In the genomic region with DNA sequence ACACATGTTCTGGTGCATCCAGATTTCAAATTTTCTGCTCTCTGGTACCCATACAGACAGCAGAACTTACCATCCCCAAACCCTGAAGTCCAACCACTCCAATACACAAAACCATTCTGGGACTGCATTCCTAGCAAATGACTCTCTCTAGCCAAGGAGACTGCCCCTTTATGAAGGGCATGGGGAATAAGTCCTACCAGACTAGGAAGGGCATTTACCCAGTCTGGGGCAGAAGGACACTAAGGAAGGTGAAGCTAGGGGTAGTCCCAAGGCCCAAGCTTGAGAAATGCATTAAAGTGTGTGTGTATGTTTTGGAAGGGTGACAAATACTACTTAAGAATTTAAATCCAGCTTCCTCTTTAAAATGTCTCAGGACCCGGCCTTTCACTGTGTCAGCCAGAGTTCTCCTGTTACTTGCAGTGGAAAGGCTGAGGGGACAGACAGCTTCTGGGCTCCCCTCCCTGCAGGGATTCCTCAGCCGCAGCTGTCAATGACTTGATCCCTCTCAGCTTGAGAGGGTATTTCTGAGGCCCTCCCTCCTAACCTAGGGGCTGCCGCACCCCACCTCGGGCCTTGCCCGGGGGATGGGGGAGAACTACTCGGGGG, we compare ENCODE assay signal across 8 mouse cellular contexts.
DNase-seq lines count a peak whose midpoint lies in the region; ATAC-seq and TF ChIP-seq lines count a peak whose summit lies in the region.

No protein-coding gene starts in this region.

- intact Hi-C loops in gastrocnemius, postnatal 14 days (cut with DNase I; ENCODE audit: low total_unique reads): no loop called here
- intact Hi-C loops in gastrocnemius, postnatal 36 days (cut with DNase I): no loop called here

- H3K4me2 ChIP-seq in hindbrain, embryonic 12.5 days (replicated peaks): peak overlapping the region; percentile 97
- peak overlapping the region; percentile 91 for H3K4me2 ChIP-seq in liver, postnatal 0 days (ENCODE audit: low read depth, low read length)

- peak overlapping the region; percentile 84 for H3K9ac ChIP-seq in hindbrain, embryonic 12.5 days
- peak overlapping the region; percentile 72 for H3K9ac ChIP-seq in liver, postnatal 0 days (replicated peaks)

- ATAC-seq in common myeloid progenitor, adult 5-6 weeks (replicated peaks; ENCODE audit: low read depth, poor library complexity, severe bottlenecking): peak; percentile 8; the same call in 1 of the 2 replicates
- peak; percentile 11; the same call in 1 of the 2 replicates for ATAC-seq in hindbrain, embryonic 12.5 days (ENCODE audit: low FRiP score)
- ATAC-seq in liver, postnatal 0 days: no peak

- H3K9me3 ChIP-seq in hindbrain, embryonic 12.5 days (replicated peaks): no peaks in the 10 kb centered on the region
- no peaks in the 10 kb centered on the region for H3K9me3 ChIP-seq in liver, postnatal 0 days (ENCODE audit: low read length)

- DNase-seq in gastrocnemius, postnatal 14 days: peak; percentile 32
- no peak for DNase-seq in gastrocnemius, postnatal 36 days
- no peak for DNase-seq in liver, postnatal 0 days
- DNase-seq in retina, embryonic 14.5 days (ENCODE audit: low spot score): peak; percentile 37
- no peak for DNase-seq in natural killer cell, adult 2 months (ENCODE audit: low spot score in 2 of 2)
- no peak for DNase-seq in urinary bladder, adult 2 months (ENCODE audit: low spot score)

- TF ChIP-seq EP300 in liver, postnatal 0 days (IDR thresholded peaks at IDR 0.05; ENCODE audit: low read depth): no peak

- WGBS in hindbrain, embryonic 12.5 days: under 1% methylated on average over 6 of the region's 6 CpGs
- 8% methylated on average over 6 of the region's 6 CpGs for WGBS in liver, postnatal 0 days (ENCODE audit: insufficient replicate concordance)

- H3K4me1 ChIP-seq in hindbrain, embryonic 12.5 days: peaks cover 43% of the 10 kb centered on the region
- H3K4me1 ChIP-seq in liver, postnatal 0 days (ENCODE audit: insufficient read depth): peaks cover 30% of the 10 kb centered on the region

- H3K36me3 ChIP-seq in hindbrain, embryonic 12.5 days: no peaks in the 10 kb centered on the region
- no peaks in the 10 kb centered on the region for H3K36me3 ChIP-seq in liver, postnatal 0 days (replicated peaks; ENCODE audit: insufficient read depth, low read length)

- H3K4me3 ChIP-seq in hindbrain, embryonic 12.5 days: peak overlapping the region; percentile 59
- H3K4me3 ChIP-seq in liver, postnatal 0 days (ENCODE audit: low read depth, low read length): peak overlapping the region; percentile 53

- H3K27ac ChIP-seq in hindbrain, embryonic 12.5 days: peak overlapping the region; percentile 72
- H3K27ac ChIP-seq in liver, postnatal 0 days (ENCODE audit: low read depth): peak overlapping the region; percentile 52

- peaks cover 36% of the 10 kb centered on the region for H3K27me3 ChIP-seq in hindbrain, embryonic 12.5 days
- peaks cover 11% of the 10 kb centered on the region; the same call in 1 of the 2 replicates for H3K27me3 ChIP-seq in liver, postnatal 0 days (ENCODE audit: insufficient read depth, low read length)

- no peak for TF ChIP-seq CTCF in liver, postnatal 0 days (IDR thresholded peaks at IDR 0.05; ENCODE audit: low read depth)

Comparison
In these comparisons a context has a peak if more than half of its experiments do, and no peak if none do; other contexts are left out.
1. DNase-seq: peak in gastrocnemius, postnatal 14 days (single experiment) and retina, embryonic 14.5 days (single experiment); none in gastrocnemius, postnatal 36 days (0 of 2), liver, postnatal 0 days (single experiment), natural killer cell, adult 2 months (0 of 2) and urinary bladder, adult 2 months (single experiment).